ENCODE assay signal across 1 mouse cellular context in genomic region chr1:58140607-58141006, GRCm38 (mm10).
TF ChIP-seq lines count a peak whose summit lies in the region.

No protein-coding gene starts in this region.

TF ChIP-seq in CH12.LX, 34 proteins besides CTCF, POLR2A, EP300 and RAD21:
- TF ChIP-seq CHD1 (IDR thresholded peaks at IDR 0.05; ENCODE audit: low read depth, low read length): no peak
- TF ChIP-seq MAZ (IDR thresholded peaks at IDR 0.05; ENCODE audit: low read depth, low read length): no peak
- TF ChIP-seq MAX (IDR thresholded peaks at IDR 0.05; ENCODE audit: low read length): no peak
- no peak for TF ChIP-seq E2F4 (IDR thresholded peaks at IDR 0.05; ENCODE audit: insufficient replicate concordance, low read depth, low read length)
- no peak for TF ChIP-seq CHD2 (IDR thresholded peaks at IDR 0.05; ENCODE audit: low read length)
- no peak for TF ChIP-seq TCF12 (IDR thresholded peaks at IDR 0.05; ENCODE audit: low read depth, low read length)
- no peak for TF ChIP-seq IRF4 (IDR thresholded peaks at IDR 0.05; ENCODE audit: low read depth, low read length)
- TF ChIP-seq ZC3H11A (IDR thresholded peaks at IDR 0.05; ENCODE audit: low read depth, low read length): no peak
- TF ChIP-seq SMC3 (IDR thresholded peaks at IDR 0.05; ENCODE audit: low read depth, low read length): no peak
- TF ChIP-seq BHLHE40 (IDR thresholded peaks at IDR 0.05; ENCODE audit: low read depth, low read length): no peak
